Mouse (Mus musculus) neural tube, embryonic 11.5 days (tissue): ENCODE measurements around the gene Pakap. TPM values are rescaled to one million over a fixed set of nuclear protein-coding genes. Genes with fewer than 3 reads are reported as not detected.

Experiments
- ATAC-seq: fragments of 200-750 bp; cut with Nextera tagmentation; 2 replicates; pipeline ENCODE4 v1.8.0; 2017; ENCODE audit warnings: moderate number of reproducible peaks, mild to moderate bottlenecking, moderate TSS enrichment, moderate library complexity; ENCODE audit not compliant: insufficient read depth, low FRiP score, low TSS enrichment
- DNase-seq: peaks from one replicate; pipeline ENCODE4 v3.0.0-alpha.2; 2015; ENCODE audit warnings: low spot score
- H3K27ac ChIP-seq: fragments of 300-500 bp; sonication (generic); 2 replicates; pipeline ENCODE4 v1.5.1; 2014; ENCODE audit warnings: low read depth, mild to moderate bottlenecking, low read length
- H3K27me3 ChIP-seq: fragments of 300-500 bp; sonication (generic); 2 replicates; pipeline ENCODE4 v1.6.1; 2014; ENCODE audit warnings: mild to moderate bottlenecking, low read length, mixed read lengths; ENCODE audit not compliant: control insufficient read depth, insufficient read depth
- H3K36me3 ChIP-seq: fragments of 300-500 bp; sonication (generic); 2 replicates; pipeline ENCODE4 v1.6.1; 2014; ENCODE audit warnings: mild to moderate bottlenecking, low read length, moderate library complexity, mixed read lengths; ENCODE audit not compliant: control insufficient read depth, insufficient read depth
- H3K4me1 ChIP-seq: fragments of 300-500 bp; sonication (generic); 2 replicates; pipeline ENCODE4 v1.6.1; 2014; ENCODE audit warnings: low read length, mixed read lengths; ENCODE audit not compliant: control insufficient read depth, insufficient read depth
- H3K4me2 ChIP-seq: fragments of 300-500 bp; sonication (generic); 2 replicates; pipeline ENCODE4 v1.6.1; 2014; ENCODE audit warnings: low read depth, mild to moderate bottlenecking, moderate library complexity
- H3K4me3 ChIP-seq: fragments of 300-500 bp; sonication (generic); 2 replicates; pipeline ENCODE4 v1.5.1; 2014; ENCODE audit warnings: low read depth, low read length
- H3K9ac ChIP-seq: fragments of 300-500 bp; sonication (generic); 2 replicates; pipeline ENCODE4 v1.6.1; 2014; ENCODE audit warnings: mild to moderate bottlenecking, low read length
- H3K9me3 ChIP-seq: fragments of 300-500 bp; sonication (generic); 2 replicates; pipeline ENCODE4 v1.6.1; 2016; ENCODE audit warnings: low read length; ENCODE audit not compliant: control insufficient read depth
- WGBS: fragments of 180-500 bp; shearing (Covaris S2); extraction: QIAGEN DNeasy Blood & Tissue Kit; methylation state at CpG from one replicate; pipeline ENCODE4 v1.1.7; 2014; 5-methylcytosine and 5-hydroxymethylcytosine counted together
- polyA plus RNA-seq: library from polyadenylated mRNA; unstranded; fragments of >200 nt; fragmentation: Nextera tagmentation; extraction: Ambion mirVana; gene quantifications from 2 replicates; pipeline ENCODE4 v1.2.1, GENCODE M21; 2014

Pakap gene
- polyA plus RNA-seq, 1 experiment from 2014 or later: 20.8 TPM

DNA sequence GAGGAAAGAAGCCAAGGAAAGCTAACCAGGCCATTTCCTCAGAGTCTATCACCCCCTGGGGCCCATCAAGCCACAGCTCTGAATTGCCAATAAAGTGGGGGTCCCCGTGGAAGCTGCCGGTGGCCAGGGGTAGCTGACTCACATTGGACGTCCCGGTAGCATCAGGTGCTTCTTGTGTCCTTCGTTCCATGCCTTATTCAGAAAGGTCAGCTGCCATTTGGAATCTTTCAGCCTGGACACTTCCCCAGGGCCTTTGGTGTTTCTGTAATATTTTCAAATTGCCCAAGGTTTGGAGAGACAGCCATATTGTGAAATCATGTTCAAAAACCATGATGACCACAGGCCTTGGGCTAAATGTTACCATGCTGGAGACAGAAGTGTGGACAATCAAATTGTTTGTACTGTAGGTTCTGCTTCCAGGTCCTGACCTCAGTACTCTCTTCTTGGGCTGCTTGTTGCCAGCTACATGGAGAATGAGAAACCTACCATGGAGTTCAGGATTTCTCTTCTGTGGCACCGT, 17.4 kb downstream of the Pakap start:
- Histone ChIP-seq H3K4me2 (no peak overlapping the region), H3K9me3 (no peaks in the 10 kb centered on the region), H3K4me1 (no peaks in the 10 kb centered on the region), H3K27ac (no peak overlapping the region), H3K4me3 (no peak overlapping the region), H3K27me3 (no peaks in the 10 kb centered on the region), H3K9ac (no peak overlapping the region), H3K36me3 (no peaks in the 10 kb centered on the region)
- ATAC-seq (no peak), DNase-seq (no peak)
- WGBS: 79% methylated on average over 6 of the region's 6 CpGs

DNA sequence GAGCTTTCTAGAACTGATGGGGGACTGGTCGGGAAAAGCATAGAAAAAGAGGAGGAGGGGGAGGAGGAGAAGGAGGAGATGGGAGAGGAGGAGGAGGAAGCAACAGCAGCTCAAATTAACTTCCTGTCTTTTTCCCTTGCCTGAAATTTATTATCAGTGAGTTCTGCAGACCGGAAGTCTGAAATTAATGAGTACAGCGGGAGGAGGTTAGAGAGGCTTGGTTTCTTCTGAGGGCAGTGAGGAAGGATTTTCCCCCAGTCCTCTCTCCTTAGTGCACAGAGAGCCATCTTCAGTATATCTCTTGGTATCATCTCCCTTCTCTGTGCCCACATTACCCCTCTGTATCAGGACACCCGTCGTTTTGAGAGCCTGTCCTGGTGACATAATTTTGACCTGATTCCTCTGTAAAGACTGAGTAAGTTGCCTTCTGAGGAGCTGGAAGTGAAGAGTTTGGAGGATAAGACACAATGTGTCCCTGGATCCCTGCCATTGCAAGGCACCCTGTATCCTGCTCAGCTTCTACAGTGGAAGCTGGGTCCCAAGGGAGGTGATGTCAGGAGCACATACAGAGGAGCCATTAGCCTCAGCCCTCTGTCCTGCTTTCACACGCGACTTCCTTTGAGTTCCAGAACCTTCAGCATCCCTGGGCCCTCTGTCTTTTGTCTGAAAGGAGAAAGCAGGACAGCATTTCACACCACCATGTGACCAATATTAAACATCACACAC, 19.1 kb downstream of the Pakap start:
- Histone ChIP-seq H3K27me3 (no peaks in the 10 kb centered on the region), H3K9ac (no peak overlapping the region), H3K36me3 (no peaks in the 10 kb centered on the region), H3K27ac (no peak overlapping the region), H3K9me3 (no peaks in the 10 kb centered on the region), H3K4me3 (no peak overlapping the region), H3K4me1 (no peaks in the 10 kb centered on the region), H3K4me2 (no peak overlapping the region)
- no peak for DNase-seq
- WGBS: 79% methylated on average over 7 of the region's 7 CpGs
- no peak for ATAC-seq

DNA sequence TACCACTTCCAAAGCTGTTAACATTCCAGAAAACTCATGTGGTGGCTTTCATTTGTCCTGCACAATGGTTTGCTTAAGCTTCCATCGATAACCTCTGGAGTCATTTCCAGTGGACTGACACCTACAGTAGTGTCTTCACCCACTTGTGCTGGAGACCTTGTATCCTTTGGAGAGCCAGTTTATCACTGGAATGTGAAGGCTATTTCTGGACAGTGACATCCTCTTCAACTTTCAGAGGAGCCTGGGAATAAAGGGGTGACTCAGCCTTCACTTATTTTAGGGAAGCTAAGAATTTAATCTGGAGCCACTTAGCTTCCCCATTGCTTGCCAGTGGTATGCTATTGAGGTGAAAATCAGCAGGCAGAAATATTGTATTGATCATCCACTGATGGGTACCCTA, 20.4 kb downstream of the Pakap start:
- no peak overlapping the region for H3K27ac ChIP-seq
- no peak overlapping the region for H3K9ac ChIP-seq
- no peaks in the 10 kb centered on the region for H3K27me3 ChIP-seq
- no peak overlapping the region for H3K4me3 ChIP-seq
- no peaks in the 10 kb centered on the region for H3K4me1 ChIP-seq
- ATAC-seq (no peak), DNase-seq (no peak)
- no peaks in the 10 kb centered on the region for H3K9me3 ChIP-seq
- 92% methylated on average over 1 of the region's 1 CpGs for WGBS
- H3K4me2 ChIP-seq: no peak overlapping the region
- H3K36me3 ChIP-seq: no peaks in the 10 kb centered on the region

DNA sequence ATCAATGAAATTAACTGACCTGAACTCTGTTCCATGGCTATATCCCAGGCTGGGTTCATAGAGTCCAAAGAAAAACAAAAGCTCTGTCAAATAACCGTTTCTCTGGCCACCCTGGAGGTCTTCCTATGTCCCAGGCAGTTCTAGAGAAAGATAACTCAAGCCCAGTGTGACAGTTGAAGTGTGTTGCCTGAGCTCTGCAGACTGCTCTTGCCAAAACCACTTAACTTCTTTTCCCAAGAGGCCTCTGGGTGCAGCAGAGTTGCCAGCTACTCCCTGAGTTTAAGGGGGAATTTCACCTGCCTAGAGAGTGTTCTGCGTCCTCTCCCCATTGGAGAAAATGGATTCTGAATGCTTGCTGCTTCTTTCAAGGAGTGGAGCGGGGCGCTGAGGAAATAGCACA, 24.8 kb downstream of the Pakap start:
- H3K4me2 ChIP-seq: no peak overlapping the region
- H3K4me1 ChIP-seq: no peaks in the 10 kb centered on the region
- WGBS: 87% methylated on average over 4 of the region's 4 CpGs
- H3K27me3 ChIP-seq: no peaks in the 10 kb centered on the region
- H3K4me3 ChIP-seq: no peak overlapping the region
- no peak overlapping the region for H3K27ac ChIP-seq
- H3K9me3 ChIP-seq: no peaks in the 10 kb centered on the region
- DNase-seq (no peak), ATAC-seq (no peak)
- H3K36me3 ChIP-seq: no peaks in the 10 kb centered on the region
- no peak overlapping the region for H3K9ac ChIP-seq

- Histone ChIP-seq H3K36me3 (no peaks in the 10 kb centered on the region), H3K4me1 (no peaks in the 10 kb centered on the region), H3K4me2 (no peak overlapping the region), H3K27me3 (no peaks in the 10 kb centered on the region), H3K9me3 (no peaks in the 10 kb centered on the region), H3K9ac (no peak overlapping the region), H3K4me3 (no peak overlapping the region), H3K27ac (no peak overlapping the region)
- no peak for DNase-seq
- ATAC-seq: no peak
- 87% methylated on average over 6 of the region's 6 CpGs for WGBS
These were observed 32.0 kb downstream of the Pakap start for GRCm38 (mm10) chr4:57599946-57600345.

DNA sequence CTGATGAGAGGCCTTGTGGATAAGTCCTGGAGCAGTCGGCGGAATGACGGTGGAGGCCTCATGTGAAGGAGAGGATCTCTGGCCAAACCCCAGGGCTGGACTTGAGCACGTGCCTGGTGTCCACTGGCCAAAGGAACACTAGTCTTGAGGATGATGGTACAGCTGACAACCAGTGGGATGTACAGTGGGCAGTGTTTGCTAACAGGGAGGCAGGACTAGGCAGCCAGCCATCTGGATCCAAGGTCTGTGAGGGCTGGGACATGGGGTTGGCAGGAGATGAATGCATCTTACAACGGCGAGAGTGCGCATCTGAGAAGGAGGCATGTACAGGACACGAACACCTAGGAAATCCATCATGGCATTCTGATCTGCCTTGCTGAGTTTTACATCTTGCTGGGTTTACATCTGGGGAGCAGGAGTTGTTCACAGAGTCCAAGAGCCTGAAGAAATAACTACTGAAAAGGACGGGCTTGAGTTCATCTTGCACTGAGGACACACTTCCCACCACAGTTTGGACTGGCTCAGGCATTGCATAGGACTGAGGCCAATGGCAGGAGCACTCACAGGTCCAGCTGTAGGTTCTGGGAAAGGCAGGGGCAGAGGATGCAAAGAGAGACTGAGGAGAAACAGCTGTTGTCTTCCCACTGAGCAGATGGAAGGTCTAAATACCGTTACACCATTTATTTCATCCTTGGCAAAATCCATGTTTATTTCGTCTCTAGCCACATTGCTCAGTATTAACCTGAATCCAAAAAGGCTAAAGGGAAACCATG, 32.9 kb downstream of the Pakap start:
- H3K9me3 ChIP-seq: no peaks in the 10 kb centered on the region
- no peaks in the 10 kb centered on the region for H3K27me3 ChIP-seq
- ATAC-seq (no peak), DNase-seq (no peak)
- no peak overlapping the region for H3K9ac ChIP-seq
- no peaks in the 10 kb centered on the region for H3K4me1 ChIP-seq
- no peaks in the 10 kb centered on the region for H3K36me3 ChIP-seq
- no peak overlapping the region for H3K4me2 ChIP-seq
- no peak overlapping the region for H3K27ac ChIP-seq
- H3K4me3 ChIP-seq: no peak overlapping the region
- WGBS: 90% methylated on average over 11 of the region's 11 CpGs

DNA sequence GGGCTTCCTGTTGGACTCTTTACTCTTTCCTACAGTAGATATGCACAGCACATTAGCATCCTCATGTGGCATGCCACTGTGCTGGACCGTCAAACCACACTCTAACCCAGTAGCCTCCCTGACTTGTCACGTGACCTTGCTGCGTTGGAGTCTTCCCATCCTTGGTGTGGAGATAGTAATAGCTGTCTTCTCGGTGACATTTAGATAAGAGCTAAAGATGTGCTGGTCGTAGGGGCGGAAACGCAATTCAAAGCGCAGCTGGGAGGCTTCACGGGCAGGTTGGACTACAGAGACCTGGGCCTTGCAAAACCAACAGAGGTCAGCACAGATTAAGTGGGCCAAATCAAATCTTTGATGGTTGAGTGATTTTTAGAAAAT, 33.5 kb downstream of the Pakap start:
- ATAC-seq (no peak), DNase-seq (no peak)
- Histone ChIP-seq H3K4me1 (no peaks in the 10 kb centered on the region), H3K27ac (no peak overlapping the region), H3K9me3 (no peaks in the 10 kb centered on the region), H3K4me2 (no peak overlapping the region), H3K27me3 (no peaks in the 10 kb centered on the region), H3K4me3 (no peak overlapping the region), H3K9ac (no peak overlapping the region), H3K36me3 (no peaks in the 10 kb centered on the region)
- WGBS: 85% methylated on average over 9 of the region's 9 CpGs

DNA sequence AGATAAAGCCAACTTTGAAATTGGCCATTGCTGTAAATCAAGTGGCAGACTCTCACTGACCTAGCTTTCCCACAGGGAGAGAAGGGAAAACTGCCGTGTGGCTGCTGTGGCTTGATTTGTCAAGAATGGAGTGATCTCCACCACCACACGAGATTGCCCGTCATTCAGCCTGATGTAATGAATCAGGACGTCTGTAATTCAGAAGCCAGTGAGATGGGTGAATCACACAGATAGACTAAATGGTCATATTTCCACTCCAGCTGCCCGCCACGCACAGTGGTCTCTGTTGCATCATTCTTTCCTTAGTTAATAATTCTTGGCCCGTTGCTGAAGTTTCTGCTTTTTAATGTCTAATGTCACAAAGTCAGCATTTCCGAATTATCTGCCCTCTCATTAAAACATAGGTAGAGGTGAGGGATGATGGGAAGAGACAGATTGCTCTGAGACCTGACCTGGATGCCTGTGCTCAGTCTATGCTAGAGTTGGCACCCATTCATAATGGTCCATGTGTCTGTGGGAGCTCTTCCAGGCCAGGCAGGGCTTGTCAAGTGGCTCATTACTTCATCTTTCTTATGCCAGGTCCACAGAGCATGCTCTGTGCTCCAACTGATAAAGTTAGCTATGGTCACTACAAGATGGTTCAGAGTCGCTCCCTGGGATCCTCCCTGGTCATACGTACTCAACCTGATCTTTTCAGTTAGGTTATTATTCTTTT, 34.1 kb downstream of the Pakap start:
- Histone ChIP-seq H3K36me3 (no peaks in the 10 kb centered on the region), H3K4me2 (no peak overlapping the region), H3K27me3 (no peaks in the 10 kb centered on the region), H3K9ac (no peak overlapping the region), H3K4me3 (no peak overlapping the region), H3K9me3 (no peaks in the 10 kb centered on the region), H3K4me1 (no peaks in the 10 kb centered on the region), H3K27ac (no peak overlapping the region)
- ATAC-seq (no peak), DNase-seq (no peak)
- WGBS: 86% methylated on average over 10 of the region's 10 CpGs
